Mouse (Mus musculus) erythroblast, adult 5-6 weeks (primary cell): Measurements from ENCODE around the gene Hvcn1. TPM values are rescaled to one million over a fixed set of nuclear protein-coding genes. Genes with fewer than 3 reads are reported as not detected.
A peak's percentile ranks its signal among the peaks of the same experiment; 100 is the strongest.
"Not testable (repeated sequence)": the region's sequence is repeated elsewhere in the genome, so short reads cannot be mapped to it uniquely, and the experiment has no call there.

Experiments used
- ATAC-seq: replicated peaks from 2 replicates; pipeline ENCODE4 v1.8.0; 2016; ENCODE audit warnings: moderate number of reproducible peaks, mild to moderate bottlenecking, moderate TSS enrichment, inconsistent platforms; ENCODE audit not compliant: poor library complexity, low FRiP score, severe bottlenecking
- total RNA-seq, 2 experiments: library from RNA; stranded (forward) in 1 of 2; stranded (reverse) in 1 of 2; fragments of 150-400 nt in 1 of 2; fragments of 200-764, 138-1000 nt in 1 of 2; gene quantifications; 2 replicates each; pipeline versions ENCODE4 v1.2.3 to v1.2.4; 2015 to 2017; ENCODE audit warnings: low replicate concordance in 2 of 2

Hvcn1 gene
- total RNA-seq (2015; ENCODE audit: low replicate concordance): 25.4 and 25.9 TPM in 2 replicates
- 18.5 and 37.0 TPM in 2 replicates for total RNA-seq (2017; ENCODE audit: low replicate concordance)

- ATAC-seq: no peak
Observed at GRCm38 (mm10) chr5:122206475-122206874, at the start of gene Hvcn1. Gene Hvcn1, plus strand, starts transcription at chr5:122206804.

- ATAC-seq: peak; percentile 80
Observed at GRCm38 (mm10) chr5:122157827-122158381, 48.7 kb upstream of the Hvcn1 start, which contains the start of gene Ppp1cc. Gene Ppp1cc, plus strand, starts transcription at chr5:122158278.

- ATAC-seq: peak; percentile 41
Observed at GRCm38 (mm10) chr5:122158557-122159515, 47.8 kb upstream of the Hvcn1 start.

GRCm38 (mm10) chr5:122163194-122163593 lies 43.4 kb upstream of the Hvcn1 start:
- ATAC-seq: no peak

- ATAC-seq: no peak
Observed at GRCm38 (mm10) chr5:122164011-122164410, 42.6 kb upstream of the Hvcn1 start.

GRCm38 (mm10) chr5:122165233-122165915 lies 41.2 kb upstream of the Hvcn1 start:
- no peak for ATAC-seq

GRCm38 (mm10) chr5:122166636-122167161 lies 39.9 kb upstream of the Hvcn1 start:
- ATAC-seq: no peak

GRCm38 (mm10) chr5:122168344-122169069 lies 38.1 kb upstream of the Hvcn1 start:
- no peak for ATAC-seq

GRCm38 (mm10) chr5:122171058-122171457 lies 35.5 kb upstream of the Hvcn1 start:
- no peak for ATAC-seq

- ATAC-seq: no peak
Observed at GRCm38 (mm10) chr5:122175402-122175801, 31.2 kb upstream of the Hvcn1 start.

GRCm38 (mm10) chr5:122175961-122176360 lies 30.6 kb upstream of the Hvcn1 start:
- ATAC-seq: no peak

GRCm38 (mm10) chr5:122176398-122176797 lies 30.2 kb upstream of the Hvcn1 start:
- peak; percentile 73; the same call in 1 of the 2 replicates for ATAC-seq

GRCm38 (mm10) chr5:122179665-122180064 lies 26.9 kb upstream of the Hvcn1 start:
- ATAC-seq: no peak

- no peak for ATAC-seq
Observed at GRCm38 (mm10) chr5:122184283-122184806, 22.3 kb upstream of the Hvcn1 start.

GRCm38 (mm10) chr5:122184858-122185257 lies 21.7 kb upstream of the Hvcn1 start:
- not testable (repeated sequence) for ATAC-seq

- no peak for ATAC-seq
Observed at GRCm38 (mm10) chr5:122189115-122189514, 17.5 kb upstream of the Hvcn1 start.

- no peak for ATAC-seq
Observed at GRCm38 (mm10) chr5:122190465-122190864, 16.1 kb upstream of the Hvcn1 start.

GRCm38 (mm10) chr5:122191269-122192063 lies 15.1 kb upstream of the Hvcn1 start:
- no peak for ATAC-seq
